Mouse (Mus musculus) right cerebral cortex, postnatal 25 days (tissue): ENCODE measurements around the gene 4921524J17Rik.

Experiments
- DNase-seq: peaks from one replicate; pipeline ENCODE4 v3.0.0; 2022

The 4921524J17Rik gene

GRCm38 (mm10) chr8:85432168-85433016 lies at the start of gene 4921524J17Rik:
TSS of gene 4921524J17Rik (minus strand) at chr8:85432833.
- peak; percentile 98 for DNase-seq

- no peak for DNase-seq
Observed at GRCm38 (mm10) chr8:85482427-85482826, 49.8 kb upstream of the 4921524J17Rik start.

DNA sequence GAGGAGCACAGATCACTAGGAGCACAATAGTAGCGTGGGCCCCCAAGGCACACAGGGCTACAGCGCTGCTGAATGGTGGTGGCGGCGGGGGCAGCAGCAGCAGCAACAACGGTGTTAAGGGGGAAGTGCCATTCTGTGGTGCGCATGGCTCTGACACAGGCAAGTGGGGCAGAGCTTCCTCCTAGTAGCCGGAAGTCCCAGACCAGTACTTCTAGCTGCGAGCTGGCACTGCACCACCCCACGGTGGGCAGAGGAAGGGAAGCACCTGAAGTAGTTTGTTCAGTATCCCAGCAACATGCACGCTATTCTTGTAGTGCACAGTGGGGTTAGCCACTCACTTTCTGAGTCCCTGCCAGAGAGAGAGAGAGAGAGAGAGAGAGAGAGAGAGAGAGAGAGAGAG lies 49.3 kb upstream of the 4921524J17Rik start:
- DNase-seq, result peak; percentile 36

DNA sequence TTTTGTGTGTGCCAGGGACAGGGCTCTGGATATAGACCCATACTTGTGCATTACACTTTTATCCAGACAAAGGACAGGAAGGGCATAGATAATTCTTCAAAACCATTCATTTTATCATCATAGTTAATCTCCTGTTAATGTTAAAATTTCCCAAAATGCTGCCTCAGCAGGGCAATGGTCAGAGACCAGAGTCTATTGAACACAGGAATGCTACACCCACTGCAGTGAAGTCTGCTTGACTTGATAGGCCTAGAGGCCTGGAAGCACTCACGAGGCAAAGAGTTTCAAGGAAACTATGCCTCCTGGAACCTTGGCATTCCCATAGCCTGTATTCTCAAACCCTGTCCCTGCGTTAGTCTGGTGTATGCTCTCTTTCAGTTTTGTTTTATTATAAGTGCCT lies 47.1 kb upstream of the 4921524J17Rik start:
- DNase-seq, result no peak

DNA sequence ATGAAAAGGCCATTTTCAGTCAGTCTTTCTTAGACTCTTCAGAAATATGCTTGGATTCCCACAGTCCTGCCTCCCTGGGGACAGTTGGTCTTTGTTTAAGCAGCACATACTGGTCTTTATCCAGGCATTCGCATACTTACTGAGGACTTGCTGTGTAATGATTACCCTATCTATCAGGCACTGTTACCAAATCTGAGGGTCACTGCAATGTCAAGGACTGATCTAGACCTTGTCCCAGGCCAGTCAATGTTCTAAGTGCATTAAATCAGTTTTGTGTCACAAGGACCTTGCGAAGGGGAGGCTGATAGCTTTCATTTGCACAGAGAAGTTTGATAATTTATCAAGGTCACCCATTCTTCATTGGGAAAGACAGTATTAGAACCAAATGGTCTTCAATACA lies 45.8 kb upstream of the 4921524J17Rik start:
- no peak for DNase-seq

DNA sequence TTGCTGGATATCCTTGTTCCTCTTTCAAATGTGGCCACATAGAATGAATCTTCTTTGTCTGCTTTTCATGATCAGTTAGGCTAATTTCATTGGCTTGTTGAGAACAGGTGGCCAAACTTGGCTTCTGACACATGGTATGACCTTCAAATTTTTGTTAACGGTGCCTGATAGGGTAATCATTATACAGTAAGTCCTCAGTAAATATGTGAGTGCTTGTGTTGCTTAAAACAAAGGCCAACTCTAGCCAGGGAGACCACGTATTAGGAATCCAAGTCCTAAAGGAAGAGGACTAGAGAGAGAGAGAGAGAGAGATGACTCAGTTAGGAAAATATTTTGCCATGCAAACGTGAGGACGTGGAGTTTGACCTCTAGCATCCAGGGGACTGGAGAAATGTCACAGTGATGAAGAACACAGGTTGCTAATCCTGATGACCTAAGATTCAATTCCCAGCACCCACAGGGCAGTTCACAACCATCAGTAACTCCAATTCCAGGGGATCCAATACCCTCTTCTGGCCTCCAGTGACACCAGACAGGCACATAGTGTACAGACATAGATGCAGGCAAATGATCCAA lies 44.4 kb upstream of the 4921524J17Rik start:
- no peak for DNase-seq

- DNase-seq, result no peak
Observed at GRCm38 (mm10) chr8:85474924-85475323, 42.3 kb upstream of the 4921524J17Rik start.

- DNase-seq, result no peak
Observed at GRCm38 (mm10) chr8:85473246-85473645, 40.6 kb upstream of the 4921524J17Rik start.

- DNase-seq, result no peak
Observed at GRCm38 (mm10) chr8:85472800-85473199, 40.2 kb upstream of the 4921524J17Rik start.

DNA sequence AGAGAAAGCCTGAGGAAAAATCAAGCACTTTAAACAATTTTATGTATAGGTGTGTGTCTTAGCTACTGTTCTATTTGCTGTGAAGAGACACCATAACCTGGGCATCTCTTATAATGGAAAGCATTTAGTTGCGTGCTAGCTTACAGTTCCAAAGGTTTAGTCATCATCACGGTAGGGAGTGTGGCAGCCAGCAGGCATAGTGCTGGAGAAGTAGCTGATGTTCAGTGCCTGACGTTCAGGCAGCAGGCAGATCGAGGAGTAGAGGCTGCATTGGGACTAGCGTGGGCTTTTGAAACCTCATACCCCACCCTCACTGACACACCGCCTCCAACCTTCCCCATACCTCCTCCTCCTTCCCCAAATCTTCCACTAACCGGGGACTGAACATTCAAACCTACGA lies 38.1 kb upstream of the 4921524J17Rik start:
- no peak for DNase-seq

DNA sequence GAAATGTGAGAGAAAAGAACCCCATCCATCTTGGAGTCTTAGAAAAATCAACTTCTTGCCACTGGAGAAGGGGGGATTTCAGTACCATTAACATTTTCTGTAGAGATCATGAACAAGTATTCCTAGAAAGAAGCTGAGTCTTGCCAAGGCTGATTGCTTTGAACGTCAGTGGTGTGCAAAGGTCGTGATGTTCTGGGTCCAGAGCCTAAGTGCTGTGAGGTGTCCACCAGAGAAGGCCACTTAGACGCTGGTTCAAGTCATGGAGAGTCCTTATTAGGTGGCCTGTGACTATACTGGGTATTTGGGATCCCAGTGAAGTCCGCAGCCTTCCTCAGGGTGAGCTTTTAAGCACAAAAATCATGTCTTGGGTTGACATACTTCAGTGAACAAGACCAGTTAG lies 33.4 kb upstream of the 4921524J17Rik start:
- DNase-seq, result no peak

DNA sequence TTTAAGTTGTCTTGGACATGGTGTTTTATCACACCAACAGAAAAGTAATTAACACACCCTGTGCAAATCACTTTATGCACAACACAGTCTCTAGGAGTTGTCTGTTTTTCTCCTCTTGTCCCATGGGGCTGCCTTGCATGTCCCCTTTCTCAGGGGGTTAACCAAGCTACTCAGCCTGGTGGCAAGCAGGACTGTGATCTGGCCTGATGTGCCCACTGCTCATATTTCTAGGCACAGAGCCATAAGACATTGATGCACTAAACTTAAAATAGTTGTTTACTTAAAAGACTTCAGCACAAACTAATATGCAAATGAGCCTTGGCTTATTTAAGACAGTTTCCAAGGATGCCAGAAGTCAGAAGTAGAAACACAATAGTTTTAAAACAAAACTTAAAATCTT lies 31.7 kb upstream of the 4921524J17Rik start:
- DNase-seq, result no peak

DNA sequence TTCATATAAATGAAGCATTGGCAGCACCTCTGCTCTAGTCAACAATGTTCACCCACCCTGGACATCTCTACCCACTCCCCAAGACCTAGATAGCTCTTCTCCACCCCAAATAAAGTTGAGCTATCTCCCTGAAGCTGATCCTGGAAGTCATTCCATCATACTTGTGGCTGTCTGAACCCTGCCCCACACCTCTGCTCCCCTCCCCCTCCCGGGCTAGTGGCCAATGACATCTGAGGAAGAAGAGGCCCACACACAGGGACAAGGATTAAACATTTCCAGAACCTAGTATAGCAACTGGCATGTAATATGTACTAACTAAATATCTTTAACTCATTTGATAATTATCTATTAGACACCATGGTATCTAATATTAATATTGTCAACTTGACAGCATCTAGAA lies 29.8 kb upstream of the 4921524J17Rik start:
- no peak for DNase-seq

DNA sequence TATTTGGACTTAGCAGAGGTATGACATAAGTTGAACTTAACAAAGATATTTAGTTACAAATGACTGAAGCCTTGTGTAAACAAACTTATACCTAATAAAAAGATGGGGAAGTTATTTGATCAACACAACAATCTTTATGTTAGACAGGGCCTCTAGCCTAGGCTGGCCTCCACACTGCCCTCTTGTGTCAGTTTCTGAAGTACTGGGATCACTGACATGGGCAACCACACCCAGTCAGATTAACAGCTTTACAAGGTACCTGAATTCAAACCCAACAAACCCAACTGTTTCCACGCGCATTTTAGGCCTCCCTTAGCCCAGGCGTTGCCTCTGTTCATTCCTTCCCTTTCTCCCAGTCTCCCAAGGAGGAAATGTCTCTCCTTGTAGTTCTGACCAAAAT lies 28.7 kb upstream of the 4921524J17Rik start:
- DNase-seq, result no peak

DNA sequence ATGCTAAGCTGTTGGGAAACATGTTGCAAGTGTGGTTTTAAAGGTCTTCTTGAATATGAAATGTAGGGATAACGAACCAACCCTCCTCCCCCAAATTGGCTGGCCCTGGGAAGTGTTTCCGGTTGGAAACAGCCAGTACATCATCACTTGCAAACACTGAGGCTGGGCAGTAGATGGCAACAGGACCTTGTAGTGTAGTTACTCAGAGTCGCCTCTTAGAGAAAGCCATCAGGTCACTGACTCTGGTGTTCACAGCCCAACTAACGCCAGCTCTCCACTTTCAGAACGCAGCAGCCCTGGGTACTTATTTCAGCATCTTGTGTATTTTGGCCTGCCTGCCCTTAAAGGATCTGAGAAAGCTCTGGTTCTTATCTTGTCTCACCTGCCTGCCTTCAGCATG lies 28.2 kb upstream of the 4921524J17Rik start:
- DNase-seq, result no peak

GRCm38 (mm10) chr8:85459582-85459981 lies 26.9 kb upstream of the 4921524J17Rik start:
- DNase-seq, result no peak

- DNase-seq, result peak; percentile 35
Observed at GRCm38 (mm10) chr8:85456536-85456935, 23.9 kb upstream of the 4921524J17Rik start.

- DNase-seq, result no peak
Observed at GRCm38 (mm10) chr8:85454750-85455149, 22.1 kb upstream of the 4921524J17Rik start.

DNA sequence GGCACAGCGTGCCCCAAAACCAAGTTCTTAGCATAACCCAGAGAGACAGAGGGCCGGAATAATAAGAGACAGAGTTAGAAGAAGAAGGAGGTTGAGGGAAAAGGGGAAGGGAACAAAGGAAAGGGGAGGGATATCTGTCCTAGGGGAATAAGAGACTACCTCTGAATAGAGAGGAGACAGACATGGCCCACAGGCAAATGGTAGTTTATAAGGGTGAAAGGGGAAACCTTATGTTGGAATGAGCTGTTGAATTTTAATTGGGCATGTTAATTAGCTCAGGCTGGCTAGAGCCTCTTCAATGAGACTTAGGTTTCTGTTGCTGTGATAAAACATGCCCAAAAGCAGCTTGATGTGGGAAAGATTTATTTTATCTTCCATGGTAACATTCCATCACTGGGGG lies 20.6 kb upstream of the 4921524J17Rik start:
- DNase-seq, result no peak

GRCm38 (mm10) chr8:85452328-85452727 lies 19.7 kb upstream of the 4921524J17Rik start:
- DNase-seq, result no peak

GRCm38 (mm10) chr8:85450335-85450734 lies 17.7 kb upstream of the 4921524J17Rik start:
- DNase-seq, result no peak

GRCm38 (mm10) chr8:85445936-85446685 lies 13.5 kb upstream of the 4921524J17Rik start:
- DNase-seq, result no peak

GRCm38 (mm10) chr8:85444092-85444491 lies 11.5 kb upstream of the 4921524J17Rik start:
- no peak for DNase-seq

- DNase-seq, result no peak
Observed at GRCm38 (mm10) chr8:85441564-85441963, 8.9 kb upstream of the 4921524J17Rik start.
